Mouse (Mus musculus) heart, embryonic 15.5 days (tissue): ENCODE measurements around the gene Iqgap3. TPM values are rescaled to one million over a fixed set of nuclear protein-coding genes. Genes with fewer than 3 reads are reported as not detected.

Source experiments
- ATAC-seq: fragments of 200-750 bp; cut with Nextera tagmentation; replicated peaks from 2 replicates; pipeline ENCODE4 v1.8.0; 2017; ENCODE audit warnings: low read depth, moderate TSS enrichment; ENCODE audit not compliant: insufficient number of reproducible peaks, insufficient read depth, low FRiP score
- H3K27ac ChIP-seq: fragments of 300-500 bp; sonication (generic); 2 replicates; pipeline ENCODE4 v1.5.1; 2015; ENCODE audit warnings: mild to moderate bottlenecking, inconsistent platforms
- H3K27me3 ChIP-seq: fragments of 300-500 bp; sonication (generic); 2 replicates; pipeline ENCODE4 v1.6.1; 2015; ENCODE audit warnings: inconsistent platforms
- H3K36me3 ChIP-seq: fragments of 300-500 bp; sonication (generic); 2 replicates; pipeline ENCODE4 v1.6.1; 2015; ENCODE audit warnings: mild to moderate bottlenecking, inconsistent platforms
- H3K4me1 ChIP-seq: fragments of 300-500 bp; sonication (generic); replicated peaks from 2 replicates; pipeline ENCODE4 v1.6.1; 2015; ENCODE audit warnings: inconsistent platforms
- H3K4me2 ChIP-seq: fragments of 300-500 bp; sonication (generic); 2 replicates; pipeline ENCODE4 v1.6.1; 2015; ENCODE audit warnings: inconsistent platforms, mild to moderate bottlenecking, moderate library complexity
- H3K4me3 ChIP-seq: fragments of 300-500 bp; sonication (generic); 2 replicates; pipeline ENCODE4 v1.5.1; 2015; ENCODE audit warnings: mild to moderate bottlenecking, inconsistent platforms
- H3K9ac ChIP-seq: fragments of 300-500 bp; sonication (generic); 2 replicates; pipeline ENCODE4 v1.6.1; 2015; ENCODE audit warnings: mild to moderate bottlenecking, inconsistent platforms
- H3K9me3 ChIP-seq: fragments of 300-500 bp; sonication (generic); replicated peaks from 2 replicates; pipeline ENCODE4 v1.6.1; 2016; ENCODE audit warnings: inconsistent platforms
- WGBS: fragments of 180-500 bp; shearing (Covaris S2); methylation state at CpG from one replicate; pipeline ENCODE4 v1.1.7; 2015; ENCODE audit warnings: mixed read lengths; 5-methylcytosine and 5-hydroxymethylcytosine counted together
- polyA plus RNA-seq: library from polyadenylated mRNA; unstranded; fragments of >200 nt; fragmentation: Nextera tagmentation; extraction: Ambion mirVana; gene quantifications from 2 replicates; pipeline ENCODE4 v1.2.1, GENCODE M21; 2015

The Iqgap3 gene
- polyA plus RNA-seq, 1 experiment from 2014 or later = 21.1 TPM

DNA sequence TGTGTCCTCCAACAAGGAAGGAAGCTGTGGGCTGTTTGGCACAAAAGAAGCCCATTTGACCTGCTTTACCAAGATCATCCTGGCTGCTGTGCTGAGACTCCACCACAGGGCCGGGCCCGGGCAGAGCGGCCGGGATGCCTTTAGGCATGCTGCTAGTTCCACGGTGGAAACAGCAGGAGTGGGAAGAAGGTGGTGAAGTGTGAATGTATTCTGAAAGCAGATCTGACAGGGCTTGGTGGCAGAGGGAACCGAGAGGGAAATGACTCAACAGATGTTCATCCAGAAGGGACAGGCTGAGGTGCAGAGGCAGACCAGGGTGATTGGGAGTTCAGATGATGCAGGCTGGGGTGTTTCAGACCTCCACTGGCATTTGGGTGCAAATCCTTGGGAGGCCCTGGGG lies 15.9 kb downstream of the Iqgap3 start:
- Histone ChIP-seq H3K36me3 (peaks cover 89% of the 10 kb centered on the region), H3K4me2 (no peak overlapping the region), H3K9me3 (no peaks in the 10 kb centered on the region), H3K27ac (no peak overlapping the region), H3K4me1 (no peaks in the 10 kb centered on the region), H3K9ac (no peak overlapping the region), H3K4me3 (no peak overlapping the region), H3K27me3 (no peaks in the 10 kb centered on the region)
- WGBS = 68% methylated on average over 6 of the region's 6 CpGs
- no peak for ATAC-seq

DNA sequence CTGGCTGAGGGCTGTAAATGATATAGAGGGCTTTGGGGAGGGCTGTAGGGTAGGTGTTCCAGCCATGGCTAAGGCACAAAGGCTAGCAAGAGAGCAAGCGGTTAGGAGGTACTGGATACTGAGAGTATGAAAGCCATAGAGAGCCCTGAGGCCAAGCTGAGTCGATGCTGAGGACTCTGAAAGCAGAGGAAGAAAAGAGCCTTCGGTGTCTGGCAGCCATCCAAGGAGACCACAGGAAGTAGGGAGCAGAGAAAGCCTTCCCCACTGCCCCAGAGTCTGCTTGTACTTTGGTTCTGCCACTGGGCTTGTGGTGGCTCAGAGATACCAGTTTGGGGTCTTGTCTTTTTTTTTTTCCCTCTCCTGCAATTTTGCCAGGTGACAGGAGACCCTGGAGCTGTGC lies 18.5 kb downstream of the Iqgap3 start:
- H3K9ac ChIP-seq = no peak overlapping the region
- ATAC-seq = no peak

DNA sequence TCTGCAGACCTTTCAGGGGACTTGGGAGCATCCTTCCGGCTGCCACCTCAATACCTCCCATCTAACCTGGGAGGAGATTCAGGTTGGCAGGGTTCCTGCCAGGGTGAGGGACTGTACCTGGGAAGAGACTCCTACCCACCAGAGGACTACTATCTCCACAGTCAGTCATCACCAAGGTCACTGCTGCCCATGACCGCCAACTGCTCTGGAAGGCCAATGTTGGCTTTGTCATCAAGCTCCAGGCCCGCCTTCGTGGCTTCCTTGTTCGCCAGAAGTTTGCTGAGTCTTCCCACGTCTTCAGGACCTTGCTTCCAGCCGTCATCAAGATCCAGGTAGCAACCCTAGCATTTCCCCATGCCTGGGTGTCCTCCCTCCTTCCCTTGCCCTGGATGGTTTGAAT lies 20.0 kb downstream of the Iqgap3 start:
- Histone ChIP-seq H3K4me1 (no peaks in the 10 kb centered on the region), H3K27ac (no peak overlapping the region), H3K9ac (no peak overlapping the region), H3K4me2 (no peak overlapping the region), H3K4me3 (no peak overlapping the region), H3K27me3 (no peaks in the 10 kb centered on the region), H3K36me3 (peaks cover 89% of the 10 kb centered on the region), H3K9me3 (no peaks in the 10 kb centered on the region)
- WGBS = 86% methylated on average over 7 of the region's 7 CpGs
- no peak for ATAC-seq

More for the DNA sequence above, 18.5 kb downstream of the Iqgap3 start:
- 61% methylated on average over 3 of the region's 3 CpGs for WGBS
- Histone ChIP-seq H3K9me3 (no peaks in the 10 kb centered on the region), H3K36me3 (peaks cover 88% of the 10 kb centered on the region), H3K4me2 (no peak overlapping the region), H3K4me3 (no peak overlapping the region), H3K27me3 (no peaks in the 10 kb centered on the region), H3K27ac (no peak overlapping the region), H3K4me1 (no peaks in the 10 kb centered on the region)

DNA sequence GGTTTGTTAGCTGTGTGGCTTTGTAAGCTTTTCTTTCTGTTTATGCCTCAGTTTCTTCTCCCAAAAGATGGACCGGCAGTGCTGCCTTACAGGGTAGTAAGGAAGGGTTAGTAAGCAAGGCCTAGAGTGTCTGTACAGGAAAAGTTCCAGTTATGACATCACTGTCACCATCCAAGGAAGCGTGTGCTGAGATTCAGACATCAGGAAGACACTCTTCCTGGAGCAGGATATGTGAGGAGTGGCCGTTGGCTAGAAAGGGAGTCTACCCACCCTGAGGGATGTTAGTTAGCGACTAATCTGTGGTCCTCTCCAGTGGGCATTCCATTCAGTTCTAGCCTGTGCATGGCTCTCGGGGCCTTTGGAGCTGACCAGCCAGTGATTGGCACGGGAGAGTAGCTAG lies 20.4 kb downstream of the Iqgap3 start:
- Histone ChIP-seq H3K9me3 (no peaks in the 10 kb centered on the region), H3K4me3 (no peak overlapping the region), H3K27me3 (no peaks in the 10 kb centered on the region), H3K9ac (no peak overlapping the region), H3K4me1 (no peaks in the 10 kb centered on the region), H3K27ac (peak overlapping the region; percentile 43; the same call in 1 of the 2 replicates), H3K36me3 (peaks cover 89% of the 10 kb centered on the region), H3K4me2 (no peak overlapping the region)
- 71% methylated on average over 6 of the region's 6 CpGs for WGBS
- no peak; the same call in 1 of the 2 replicates for ATAC-seq

DNA sequence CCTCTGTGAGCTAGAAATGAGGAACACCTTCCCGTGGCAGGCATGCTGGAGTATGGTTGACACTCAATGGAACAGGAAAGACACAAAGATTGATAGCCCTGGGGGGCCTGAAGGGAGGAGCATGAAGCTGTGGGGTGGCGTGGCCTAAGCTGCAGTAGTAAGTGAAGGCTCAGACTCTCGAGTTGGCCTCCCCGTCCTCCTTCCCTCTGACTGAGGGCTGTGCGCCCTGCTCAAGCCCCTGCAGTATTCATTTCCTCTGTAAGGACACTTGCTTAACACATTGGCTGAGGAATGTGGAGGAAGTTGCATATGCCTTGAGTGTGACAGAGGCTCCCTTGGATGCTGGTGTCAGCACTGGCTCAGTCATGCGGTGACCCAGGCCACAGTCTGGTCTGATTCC lies 20.8 kb downstream of the Iqgap3 start:
- H3K4me3 ChIP-seq = no peak overlapping the region
- no peaks in the 10 kb centered on the region for H3K9me3 ChIP-seq
- WGBS = 73% methylated on average over 6 of the region's 6 CpGs
- H3K27me3 ChIP-seq = no peaks in the 10 kb centered on the region
- H3K27ac ChIP-seq = peak overlapping the region; percentile 43; the same call in 1 of the 2 replicates
- ATAC-seq = no peak
- H3K4me1 ChIP-seq = no peaks in the 10 kb centered on the region
- peaks cover 89% of the 10 kb centered on the region for H3K36me3 ChIP-seq
- H3K4me2 ChIP-seq = no peak overlapping the region
- no peak overlapping the region for H3K9ac ChIP-seq

DNA sequence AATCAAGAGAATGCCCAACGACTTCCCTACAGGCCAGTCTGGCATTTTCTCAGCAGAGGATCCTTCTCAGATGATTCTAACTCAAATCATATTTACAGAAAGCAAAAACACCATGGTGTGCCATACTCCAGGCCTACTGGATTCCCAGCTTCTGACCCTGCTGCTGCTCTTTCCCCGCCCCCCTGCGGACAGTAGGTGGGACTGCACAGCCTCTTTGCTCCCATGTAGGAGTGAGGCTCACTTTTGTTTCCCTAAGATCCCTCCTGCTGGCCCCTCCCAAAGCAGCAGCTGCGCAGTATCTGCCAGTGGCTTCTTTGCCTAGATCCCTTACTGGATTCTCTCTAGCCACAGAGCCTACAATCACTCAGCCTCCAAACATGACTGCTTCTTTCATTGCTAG lies 24.4 kb downstream of the Iqgap3 start:
- no peak for ATAC-seq
- no peak overlapping the region for H3K27ac ChIP-seq
- no peak overlapping the region for H3K4me3 ChIP-seq
- H3K27me3 ChIP-seq = no peaks in the 10 kb centered on the region
- H3K36me3 ChIP-seq = peaks cover 87% of the 10 kb centered on the region
- no peaks in the 10 kb centered on the region for H3K4me1 ChIP-seq
- WGBS = 88% methylated on average over 4 of the region's 4 CpGs
- no peak overlapping the region for H3K4me2 ChIP-seq
- no peaks in the 10 kb centered on the region for H3K9me3 ChIP-seq
- H3K9ac ChIP-seq = no peak overlapping the region

DNA sequence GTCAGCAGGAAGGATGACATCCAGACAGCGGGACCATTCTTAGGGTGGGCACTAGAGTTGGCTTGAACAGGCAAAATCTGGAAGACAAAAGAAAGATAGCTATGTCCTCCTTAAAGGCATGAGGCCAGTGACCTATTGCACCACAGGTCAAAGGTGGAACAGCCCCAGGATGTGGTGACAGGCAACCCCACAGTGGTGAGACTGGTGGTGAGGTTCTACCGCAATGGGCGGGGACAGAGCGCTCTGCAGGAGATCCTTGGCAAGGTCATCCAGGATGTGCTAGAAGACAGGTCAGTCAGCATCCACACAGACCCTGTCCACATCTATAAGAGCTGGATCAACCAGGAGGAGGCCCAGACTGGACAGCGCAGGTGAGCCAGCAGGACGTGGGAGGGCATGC lies 27.4 kb downstream of the Iqgap3 start:
- no peak overlapping the region for H3K4me2 ChIP-seq
- H3K27ac ChIP-seq = no peak overlapping the region
- H3K4me1 ChIP-seq = 0 out of 2 replicates have a peak, but pooled peaks cover 3% of the 10 kb centered on the region
- no peak overlapping the region for H3K9ac ChIP-seq
- 87% methylated on average over 6 of the region's 6 CpGs for WGBS
- ATAC-seq = no peak
- no peak overlapping the region for H3K4me3 ChIP-seq
- H3K27me3 ChIP-seq = no peaks in the 10 kb centered on the region
- no peaks in the 10 kb centered on the region for H3K9me3 ChIP-seq
- H3K36me3 ChIP-seq = peaks cover 87% of the 10 kb centered on the region

DNA sequence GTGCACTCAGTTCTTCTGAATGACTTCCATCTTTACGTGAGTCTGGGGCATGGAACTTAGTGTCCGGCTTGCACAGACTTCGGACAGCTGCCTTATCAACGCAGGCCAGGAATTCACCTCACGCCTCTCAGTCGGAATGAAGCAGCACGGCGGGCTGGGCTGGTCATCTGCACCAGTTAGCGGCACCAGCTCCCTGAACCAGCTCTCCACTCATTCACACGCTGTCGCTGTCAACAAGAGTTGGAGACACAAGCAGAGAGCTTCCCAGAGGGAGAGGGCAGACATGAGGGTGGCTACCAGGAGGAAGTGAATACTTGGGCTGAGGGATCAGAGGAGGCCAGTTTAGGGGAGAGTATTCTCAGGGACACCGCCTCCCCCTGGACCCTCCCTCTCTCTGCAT lies 32.6 kb downstream of the Iqgap3 start:
- Histone ChIP-seq H3K4me2 (no peak overlapping the region), H3K4me1 (peaks cover 10% of the 10 kb centered on the region; the same call in 1 of the 2 replicates), H3K9ac (no peak overlapping the region), H3K27me3 (no peaks in the 10 kb centered on the region), H3K4me3 (no peak overlapping the region), H3K27ac (peak overlapping the region; percentile 53), H3K9me3 (no peaks in the 10 kb centered on the region), H3K36me3 (peaks cover 82% of the 10 kb centered on the region)
- ATAC-seq = peak; percentile 33; the same call in 1 of the 2 replicates
- WGBS = 39% methylated on average over 12 of the region's 12 CpGs

DNA sequence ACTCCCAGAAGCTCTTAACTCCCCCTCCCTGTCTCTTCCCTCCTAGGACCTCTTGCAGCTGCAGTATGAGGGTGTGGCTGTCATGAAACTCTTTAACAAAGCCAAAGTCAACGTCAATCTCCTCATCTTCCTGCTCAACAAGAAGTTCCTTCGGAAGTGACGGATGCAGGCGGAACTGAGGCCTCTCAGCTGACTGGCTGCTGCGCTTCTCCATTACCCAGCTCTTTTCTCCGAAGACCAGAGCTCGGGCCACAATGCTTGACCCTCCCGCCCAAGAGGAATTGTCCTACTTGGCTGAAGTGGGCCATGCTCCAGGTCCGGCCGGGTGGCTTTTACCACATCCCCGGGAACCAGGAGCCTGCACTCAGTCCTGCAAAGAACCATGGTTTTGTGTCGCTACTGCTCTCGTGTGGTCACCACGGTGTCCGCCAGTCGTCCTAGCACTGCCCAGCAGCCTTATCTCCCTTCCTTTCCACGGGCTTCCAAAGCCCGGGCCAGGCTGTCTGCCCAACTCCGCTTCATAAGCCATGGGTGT lies 38.4 kb downstream of the Iqgap3 start:
- WGBS = 60% methylated on average over 19 of the region's 19 CpGs

DNA sequence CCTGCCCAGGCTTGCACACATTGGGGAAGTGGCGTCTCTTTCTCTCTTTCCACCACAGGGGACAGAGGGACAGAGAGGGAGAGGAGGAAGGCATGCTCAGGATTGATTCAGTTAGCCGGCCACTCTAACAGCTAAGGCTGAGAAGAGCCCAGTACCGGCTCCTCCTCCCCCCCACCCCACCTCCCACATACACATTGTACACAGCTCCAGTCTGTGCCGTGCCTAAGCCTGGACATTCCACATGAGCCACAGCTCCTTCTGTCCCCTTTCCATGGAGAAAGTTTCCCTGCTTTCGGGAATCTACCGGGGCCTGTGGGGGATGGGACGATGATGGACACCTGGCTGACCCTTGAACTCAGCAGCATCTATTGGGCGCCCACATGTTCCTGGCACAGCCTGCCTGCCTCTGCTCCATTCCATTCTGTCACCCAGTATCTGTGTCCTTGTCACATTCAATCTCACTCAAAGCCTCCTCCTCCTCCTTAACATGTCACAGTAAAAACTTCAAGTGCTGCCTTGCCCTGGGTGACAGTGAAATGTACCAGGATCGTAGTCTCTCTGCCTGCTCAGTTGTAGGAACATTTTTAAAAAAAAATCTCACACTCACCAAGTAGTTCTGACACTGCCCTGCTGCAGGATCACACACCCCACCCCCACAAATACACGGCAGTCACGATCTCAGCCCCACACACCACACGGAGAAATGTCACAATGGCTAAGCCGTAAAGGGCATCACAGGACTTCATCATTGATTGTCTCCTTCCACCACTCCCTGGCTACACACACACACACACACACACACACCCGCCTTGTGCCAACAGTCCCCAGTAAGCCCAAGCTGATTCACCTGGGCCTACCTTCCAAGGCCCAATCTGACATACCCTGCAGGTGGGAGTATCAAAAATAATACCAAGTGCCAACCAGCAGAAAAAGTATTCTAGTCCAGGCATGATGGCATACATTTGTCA lies 39.7 kb downstream of the Iqgap3 start:
- Histone ChIP-seq H3K4me1 (peaks cover 32% of the 10 kb centered on the region), H3K36me3 (peaks cover 26% of the 10 kb centered on the region), H3K27ac (peak overlapping the region; percentile 82), H3K9me3 (no peaks in the 10 kb centered on the region), H3K9ac (no peak overlapping the region), H3K4me2 (peak overlapping the region; percentile 1; the same call in 1 of the 2 replicates), H3K27me3 (no peaks in the 10 kb centered on the region), H3K4me3 (no peak overlapping the region)
- ATAC-seq = peak; percentile 60
- 34% methylated on average over 14 of the region's 14 CpGs for WGBS

More for the DNA sequence above, 38.4 kb downstream of the Iqgap3 start:
- peaks cover 35% of the 10 kb centered on the region for H3K36me3 ChIP-seq
- no peak overlapping the region for H3K9ac ChIP-seq
- 0 out of 2 replicates have a peak, but pooled peaks have one; percentile 36 for ATAC-seq
- H3K27ac ChIP-seq = peak overlapping the region; percentile 82
- no peaks in the 10 kb centered on the region for H3K9me3 ChIP-seq
- peaks cover 26% of the 10 kb centered on the region for H3K4me1 ChIP-seq
- no peak overlapping the region for H3K4me3 ChIP-seq
- H3K27me3 ChIP-seq = no peaks in the 10 kb centered on the region
- H3K4me2 ChIP-seq = no peak overlapping the region

DNA sequence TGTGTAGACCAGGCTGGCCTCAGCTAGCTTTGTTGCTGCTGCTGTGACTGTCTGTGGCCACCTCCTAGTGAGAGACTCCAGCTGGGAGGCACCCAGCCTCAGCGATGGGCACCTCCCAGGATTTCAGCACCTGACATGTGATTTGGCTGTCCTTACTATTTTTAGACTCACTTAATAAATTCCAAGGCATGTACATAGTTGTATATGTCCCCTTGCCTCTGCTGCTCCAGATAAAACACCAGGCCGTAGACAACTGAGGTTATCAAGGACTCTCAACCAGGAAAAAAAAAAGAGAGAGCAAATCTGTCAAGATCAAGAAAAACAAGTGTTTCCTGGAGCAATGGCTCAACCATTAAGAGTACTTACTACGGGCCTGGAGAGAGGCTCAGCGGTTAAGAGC lies 43.4 kb downstream of the Iqgap3 start:
- Histone ChIP-seq H3K27me3 (no peaks in the 10 kb centered on the region), H3K9me3 (no peaks in the 10 kb centered on the region), H3K4me1 (peaks cover 30% of the 10 kb centered on the region), H3K4me3 (no peak overlapping the region), H3K27ac (peak overlapping the region; percentile 75), H3K36me3 (no peaks in the 10 kb centered on the region), H3K4me2 (no peak overlapping the region), H3K9ac (no peak overlapping the region)
- WGBS = 24% methylated on average over 4 of the region's 4 CpGs
- ATAC-seq = peak; percentile 42; the same call in 1 of the 2 replicates
